ENCODE assay signal across 23 mouse cellular contexts in the genomic region with DNA sequence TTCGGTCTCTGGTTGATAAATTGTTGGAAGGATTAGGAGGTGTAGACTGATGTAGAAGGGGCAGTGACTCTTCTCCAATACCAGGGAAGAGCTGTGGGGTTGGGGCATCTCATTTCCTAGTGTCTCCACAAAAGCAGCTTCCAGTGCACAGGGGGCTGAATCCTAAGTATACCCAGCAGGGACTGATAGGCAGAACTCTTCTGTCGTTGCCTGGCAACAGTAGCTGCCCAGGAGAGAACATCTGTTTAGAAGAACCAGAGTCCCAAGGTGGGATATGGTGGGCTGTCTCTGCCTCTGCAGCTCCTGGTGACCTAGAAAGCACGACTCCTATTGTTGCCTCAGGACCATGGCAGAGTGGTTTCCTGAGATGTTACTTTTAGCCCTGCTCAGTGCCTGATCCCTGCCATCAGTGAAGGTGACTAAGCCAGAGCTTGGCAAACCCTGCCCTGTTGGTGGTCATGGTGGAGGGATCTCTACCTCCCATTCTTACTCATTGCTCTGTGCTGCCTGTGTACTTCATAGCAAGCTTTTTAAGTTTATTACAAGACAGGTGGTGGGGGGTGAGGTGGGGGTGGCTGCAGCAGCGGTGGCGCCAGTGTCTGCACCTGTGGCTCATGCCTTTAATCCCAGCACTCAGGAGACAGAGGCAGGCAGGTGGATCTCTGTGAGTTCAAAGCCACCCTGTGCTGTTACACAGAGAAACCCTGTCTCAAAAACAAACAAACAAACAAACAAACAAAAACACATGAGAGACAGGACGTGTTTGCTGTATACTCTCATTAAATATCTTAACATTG. TPM values are rescaled to one million over a fixed set of nuclear protein-coding genes. Genes with fewer than 3 reads are reported as not detected.
DNase-seq lines count a peak whose midpoint lies in the region; ATAC-seq and TF ChIP-seq lines count a peak whose summit lies in the region.
"Had no signal": no experiment of that assay in that cellular context is flagged by ENCODE, and none has a peak within 500 bp of the region (broad histone marks: within the 10 kb centered on the region; RNA-seq: fewer than 3 reads in every experiment).

No protein-coding gene starts in this region.

- H3K79me2 ChIP-seq in myocyte (ENCODE audit: control insufficient read depth, insufficient read depth) = no peaks in the 10 kb centered on the region

- 0 out of 2 replicates have a peak overlapping the region, but pooled peaks have one; percentile 11 for H3K27ac ChIP-seq in hindbrain, postnatal 0 days
- no peak overlapping the region for H3K27ac ChIP-seq in hindbrain, embryonic 11.5 days (ENCODE audit: low read depth, low read length)
- peak overlapping the region; percentile 60; the same call in 1 of the 2 replicates for H3K27ac ChIP-seq in liver, embryonic 15.5 days (replicated peaks)

- TF ChIP-seq CTCF in hindbrain, postnatal 0 days (IDR thresholded peaks at IDR 0.05; ENCODE audit: low read depth) = no peak

- no peaks in the 10 kb centered on the region for H3K4me1 ChIP-seq in hindbrain, postnatal 0 days (ENCODE audit: insufficient read depth, low read length)
- no peaks in the 10 kb centered on the region; the same call in 1 of the 2 replicates for H3K4me1 ChIP-seq in hindbrain, embryonic 11.5 days (replicated peaks; ENCODE audit: control insufficient read depth, insufficient read depth, low read length)
- H3K4me1 ChIP-seq in liver, embryonic 15.5 days (replicated peaks) = peaks cover 7% of the 10 kb centered on the region; the same call in 1 of the 2 replicates
- H3K4me1 ChIP-seq: heart, embryonic 12.5 days had no signal

- no peak overlapping the region for H3K4me2 ChIP-seq in hindbrain, postnatal 0 days (ENCODE audit: low read depth, low read length)
- no peak overlapping the region for H3K4me2 ChIP-seq in hindbrain, embryonic 11.5 days (replicated peaks; ENCODE audit: low read depth, low read length)
- no peak overlapping the region for H3K4me2 ChIP-seq in liver, embryonic 15.5 days
- peak overlapping the region; percentile 7 for H3K4me2 ChIP-seq in myocyte (ENCODE audit: low read depth)
- H3K4me2 ChIP-seq: heart, embryonic 12.5 days had no signal

- H3K4me3 ChIP-seq in hindbrain, postnatal 0 days (ENCODE audit: low read length) = no peak overlapping the region
- no peak overlapping the region for H3K4me3 ChIP-seq in hindbrain, embryonic 11.5 days (ENCODE audit: low read depth, low read length)
- H3K4me3 ChIP-seq in liver, embryonic 15.5 days (replicated peaks) = no peak overlapping the region
- H3K4me3 ChIP-seq in myocyte = no peak overlapping the region
- H3K4me3 ChIP-seq: heart, embryonic 12.5 days had no signal

- peak; percentile 27 for DNase-seq in hindbrain, postnatal 0 days (ENCODE audit: low spot score)
- no peak for DNase-seq in hindbrain, embryonic 11.5 days (ENCODE audit: low spot score)
- DNase-seq in thymus, postnatal 4 days = peak; percentile 30
- DNase-seq in thymus, postnatal 25 days = no peak
- DNase-seq in layer of hippocampus, adult 9-11 months = no peak
- no peak for DNase-seq in kidney, postnatal 36 days
- DNase-seq: adrenal gland, postnatal 10 days; cerebellum, adult 11-12 months; cerebellum, postnatal 25 days; embryo, embryonic 11 days; heart, adult 11 months; heart, postnatal 14 days; kidney, adult 9 months; kidney, postnatal 25 days; lung, postnatal 10 days; right cerebral cortex, postnatal 4 days; thymus, adult 2 months had no signal

- TF ChIP-seq POLR2A in myocyte (IDR thresholded peaks at IDR 0.05; ENCODE audit: insufficient read length, low read depth) = no peak

- H3ac ChIP-seq in myocyte (ENCODE audit: control insufficient read depth, insufficient read length) = no peak overlapping the region

- ATAC-seq in hindbrain, postnatal 0 days = peak; percentile 66; the same call in 1 of the 2 replicates
- ATAC-seq in hindbrain, embryonic 11.5 days (ENCODE audit: low FRiP score) = no peak
- no peak for ATAC-seq in liver, embryonic 15.5 days (ENCODE audit: insufficient read depth)
- ATAC-seq: Patski had no signal

- 59% methylated on average over 6 of the region's 6 CpGs for WGBS in hindbrain, postnatal 0 days
- WGBS in hindbrain, embryonic 11.5 days = 74% methylated on average over 6 of the region's 6 CpGs
- 47% methylated on average over 6 of the region's 6 CpGs for WGBS in liver, embryonic 15.5 days (ENCODE audit: insufficient replicate concordance)

- no peak overlapping the region for H3K9ac ChIP-seq in hindbrain, postnatal 0 days (replicated peaks; ENCODE audit: low read length)
- H3K9ac ChIP-seq in hindbrain, embryonic 11.5 days (ENCODE audit: low read depth, low read length) = no peak overlapping the region
- H3K9ac ChIP-seq in liver, embryonic 15.5 days = no peak overlapping the region
- H3K9ac ChIP-seq: heart, embryonic 12.5 days had no signal

- no peaks in the 10 kb centered on the region for H3K9me3 ChIP-seq in hindbrain, postnatal 0 days (ENCODE audit: low read length)
- H3K9me3 ChIP-seq in hindbrain, embryonic 11.5 days (ENCODE audit: control insufficient read depth, low read length) = no peaks in the 10 kb centered on the region
- H3K9me3 ChIP-seq in liver, embryonic 15.5 days (replicated peaks) = no peaks in the 10 kb centered on the region
- H3K9me3 ChIP-seq: heart, embryonic 12.5 days had no signal

- H3K27me3 ChIP-seq in hindbrain, postnatal 0 days (ENCODE audit: insufficient read depth, low read length) = no peaks in the 10 kb centered on the region
- H3K27me3 ChIP-seq in hindbrain, embryonic 11.5 days (ENCODE audit: control insufficient read depth, insufficient read depth, low read length) = no peaks in the 10 kb centered on the region
- H3K27me3 ChIP-seq in liver, embryonic 15.5 days = no peaks in the 10 kb centered on the region
- no peaks in the 10 kb centered on the region for H3K27me3 ChIP-seq in myocyte (ENCODE audit: control insufficient read depth, insufficient read depth, insufficient read length)
- H3K27me3 ChIP-seq: heart, embryonic 12.5 days; Patski had no signal

- no peaks in the 10 kb centered on the region for H3K36me3 ChIP-seq in hindbrain, postnatal 0 days (ENCODE audit: insufficient read depth, low read length)
- H3K36me3 ChIP-seq in hindbrain, embryonic 11.5 days (ENCODE audit: control insufficient read depth, insufficient read depth, low read length) = no peaks in the 10 kb centered on the region
- H3K36me3 ChIP-seq in liver, embryonic 15.5 days (replicated peaks) = no peaks in the 10 kb centered on the region
- no peaks in the 10 kb centered on the region for H3K36me3 ChIP-seq in myocyte (ENCODE audit: control insufficient read depth, insufficient read depth)
- H3K36me3 ChIP-seq: heart, embryonic 12.5 days had no signal

TF ChIP-seq in myocyte, 11 proteins besides CTCF, POLR2A, EP300 and RAD21:
- TF ChIP-seq TCF12 (IDR thresholded peaks at IDR 0.05; ENCODE audit: insufficient read depth, poor library complexity, severe bottlenecking) (no peak), SRF (IDR thresholded peaks at IDR 0.05; ENCODE audit: control insufficient read depth, insufficient read length, low read depth) (no peak), MYOG (IDR thresholded peaks at IDR 0.05; ENCODE audit: control insufficient read depth in 1 of 3, insufficient read depth in 1 of 3, insufficient read length in 2 of 3, low read depth in 2 of 3) (no peak), MYOD1 (IDR thresholded peaks at IDR 0.05; ENCODE audit: control insufficient read depth in 1 of 3, insufficient read length in 2 of 3, low read depth in 2 of 3) (peak in 1 of 3 experiments; percentile 61), POLR2AphosphoS2 (IDR thresholded peaks at IDR 0.05; ENCODE audit: insufficient read length, low read depth) (no peak), MAX (IDR thresholded peaks at IDR 0.05; ENCODE audit: low read depth) (no peak)
TF ChIP-seq in myocyte: peak in this region for 1.

RNA-seq across cellular contexts. Expression of a gene that starts 6.8 kb away (rescaled TPM):
- total RNA-seq in hindbrain, postnatal 0 days (2014; rRNA removed) = 2.9 and 3.6 TPM in 2 replicates
- 3.0 and 3.3 TPM in 2 replicates for polyA plus RNA-seq in hindbrain, postnatal 0 days (2015; fragmentation: Nextera tagmentation; extraction: Ambion mirVana)
- 1.0 and 1.2 TPM in 2 replicates for polyA plus RNA-seq in hindbrain, embryonic 11.5 days (2014; fragmentation: Nextera tagmentation; extraction: Ambion mirVana)
- polyA plus RNA-seq in liver, embryonic 15.5 days (2015; fragmentation: Nextera tagmentation; extraction: Ambion mirVana) = 0.35 and 0.39 TPM in 2 replicates
- polyA plus RNA-seq in myocyte (2012; fragmentation: generic; extraction: Trizol) = 0.02 TPM
- total RNA-seq: adrenal gland, postnatal 10 days; gastrocnemius, adult 8-10 months had no signal
- polyA plus RNA-seq: heart, embryonic 12.5 days; intestine, embryonic 14.5 days had no signal

RNA-seq across cellular contexts. Expression of a gene that starts 30.6 kb away (rescaled TPM):
- 1.3 TPM in 2 replicates for total RNA-seq in hindbrain, postnatal 0 days (2014; rRNA removed)
- 0.52 and 0.54 TPM in 2 replicates for polyA plus RNA-seq in hindbrain, postnatal 0 days (2015; fragmentation: Nextera tagmentation; extraction: Ambion mirVana)
- 2.5 and 4.7 TPM in 2 replicates for polyA plus RNA-seq in hindbrain, embryonic 11.5 days (2014; fragmentation: Nextera tagmentation; extraction: Ambion mirVana)
- 8.3 and 9.3 TPM in 2 replicates for polyA plus RNA-seq in liver, embryonic 15.5 days (2015; fragmentation: Nextera tagmentation; extraction: Ambion mirVana)
- 9.1 TPM for polyA plus RNA-seq in myocyte (2012; fragmentation: generic; extraction: Trizol)

RNA-seq across cellular contexts. Expression of a gene that starts 32.9 kb away (rescaled TPM):
- total RNA-seq in hindbrain, postnatal 0 days (2014; rRNA removed) = 59.6 and 63.3 TPM in 2 replicates
- 45.3 and 48.4 TPM in 2 replicates for polyA plus RNA-seq in hindbrain, postnatal 0 days (2015; fragmentation: Nextera tagmentation; extraction: Ambion mirVana)
- 24.8 and 30.0 TPM in 2 replicates for polyA plus RNA-seq in hindbrain, embryonic 11.5 days (2014; fragmentation: Nextera tagmentation; extraction: Ambion mirVana)
- 9.6 and 12.0 TPM in 2 replicates for polyA plus RNA-seq in liver, embryonic 15.5 days (2015; fragmentation: Nextera tagmentation; extraction: Ambion mirVana)
- polyA plus RNA-seq in myocyte (2012; fragmentation: generic; extraction: Trizol) = 20.0 TPM

Comparison
In these comparisons a context has a peak if more than half of its experiments do, and no peak if none do; other contexts are left out.
1. DNase-seq: peak in hindbrain, postnatal 0 days (single experiment) and thymus, postnatal 4 days (single experiment); none in hindbrain, embryonic 11.5 days (single experiment), thymus, postnatal 25 days (single experiment), layer of hippocampus, adult 9-11 months (single experiment) and kidney, postnatal 36 days (0 of 2).